Mouse (Mus musculus) erythroblast, embryonic 14.5 days (primary cell): ENCODE data around the gene Fam49a. TPM values are rescaled to one million over a fixed set of nuclear protein-coding genes. Genes with fewer than 3 reads are reported as not detected.

Experiments used
- H3K27me3 ChIP-seq: 2 replicates; pipeline ENCODE4 v1.6.1; 2012; ENCODE audit warnings: inconsistent platforms; ENCODE audit not compliant: control insufficient read depth
- H3K36me3 ChIP-seq: 2 replicates; pipeline ENCODE4 v1.6.1; 2012; ENCODE audit warnings: mild to moderate bottlenecking, inconsistent platforms; ENCODE audit not compliant: control insufficient read depth
- H3K4me1 ChIP-seq: 2 replicates; pipeline ENCODE4 v1.6.1; 2012; ENCODE audit warnings: inconsistent platforms; ENCODE audit not compliant: control insufficient read depth
- H3K4me3 ChIP-seq: replicated peaks from 2 replicates; pipeline ENCODE3; 2012; ENCODE audit warnings: moderate library complexity, mild to moderate bottlenecking, inconsistent platforms
- H3K9me3 ChIP-seq: 2 replicates; pipeline ENCODE4 v1.6.1; 2012; ENCODE audit warnings: low read length, inconsistent platforms, mixed read lengths; ENCODE audit not compliant: control insufficient read depth
- GATA1 ChIP-seq: IDR thresholded peaks from 2 replicates; pipeline ENCODE4 v1.6.1; 2012; ENCODE audit warnings: low read length, inconsistent platforms, mixed read lengths
- TAL1 ChIP-seq: IDR thresholded peaks from 3 replicates; pipeline ENCODE4 v1.6.1; 2012; ENCODE audit warnings: low read length, inconsistent platforms, mixed read lengths
- polyA plus RNA-seq: library from polyadenylated mRNA; stranded (reverse); fragments of >175 nt; gene quantifications from 2 replicates; pipeline ENCODE4 v1.2.3, GENCODE M21; 2012

Fam49a gene
- polyA plus RNA-seq, 1 experiment: under 0.01 TPM

DNA sequence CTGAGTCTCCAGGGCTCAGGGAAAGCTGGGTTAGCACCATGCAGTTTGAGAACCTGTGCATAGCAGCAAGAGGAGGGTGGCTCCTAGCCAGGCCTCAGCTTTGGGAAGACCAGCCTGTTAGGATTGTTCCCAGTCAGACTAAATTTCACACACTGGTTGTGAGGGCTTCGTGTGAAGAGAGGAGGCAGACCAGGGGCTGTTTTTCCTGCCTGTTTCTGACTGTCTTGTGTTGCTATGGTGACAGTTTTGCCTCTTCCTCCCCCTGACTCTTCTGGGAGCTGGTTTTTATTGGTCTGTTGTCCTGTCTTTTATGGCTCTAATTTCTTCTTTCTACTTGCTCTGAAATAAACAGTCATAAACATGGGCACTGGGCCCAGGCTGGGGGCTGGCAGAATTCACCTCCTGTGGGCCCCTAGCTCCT lies 1.4 kb downstream of the Fam49a start:
- Histone ChIP-seq H3K36me3 (no peaks in the 10 kb centered on the region), H3K4me3 (no peak overlapping the region), H3K4me1 (peaks cover 3% of the 10 kb centered on the region), H3K9me3 (no peaks in the 10 kb centered on the region), H3K27me3 (peaks cover 26% of the 10 kb centered on the region)
- no peak for TF ChIP-seq TAL1
- TF ChIP-seq GATA1: no peak

DNA sequence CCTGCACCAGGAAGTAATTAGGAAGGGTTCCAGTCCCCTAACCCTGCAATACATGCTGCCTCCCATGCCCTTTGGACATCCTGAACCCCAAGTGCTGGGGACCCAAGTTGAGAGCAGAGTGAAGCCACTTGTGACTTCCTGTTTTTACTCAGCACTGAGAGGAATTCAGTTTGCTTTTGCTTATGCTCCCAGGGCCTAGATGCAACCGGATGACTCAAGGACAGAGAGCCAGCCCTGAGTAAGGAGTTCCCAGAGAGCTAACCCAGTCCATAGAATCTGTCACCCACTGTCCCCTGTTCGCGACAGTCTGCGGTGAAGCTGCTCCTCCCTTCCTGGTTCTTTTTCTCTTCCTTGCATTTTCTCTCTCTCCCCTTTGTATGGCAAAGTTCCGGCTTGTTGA lies 2.2 kb downstream of the Fam49a start:
- Histone ChIP-seq H3K36me3 (no peaks in the 10 kb centered on the region), H3K27me3 (peaks cover 26% of the 10 kb centered on the region), H3K9me3 (no peaks in the 10 kb centered on the region), H3K4me1 (peaks cover 3% of the 10 kb centered on the region), H3K4me3 (no peak overlapping the region)
- TF ChIP-seq GATA1 (no peak), TAL1 (no peak)

DNA sequence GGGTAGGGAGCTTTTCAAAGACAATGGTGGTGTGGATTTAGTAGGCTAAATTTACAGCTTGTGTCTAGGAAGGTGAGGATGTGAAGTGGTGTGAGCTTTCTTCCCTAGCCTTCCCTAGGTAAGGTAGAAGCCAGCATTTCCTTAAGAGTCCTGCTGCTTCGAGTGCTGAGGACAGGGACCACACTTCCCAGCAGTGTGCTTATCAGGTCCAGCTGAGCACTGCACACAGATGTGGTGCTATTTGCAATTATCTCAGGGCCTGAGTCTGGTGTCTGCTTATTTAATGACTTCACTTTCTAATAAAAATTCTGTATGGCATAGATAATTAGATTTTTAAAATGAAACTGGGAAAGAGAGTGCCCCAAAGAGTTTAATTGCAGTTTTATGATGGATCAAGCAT lies 4.6 kb downstream of the Fam49a start:
- no peaks in the 10 kb centered on the region for H3K36me3 ChIP-seq
- H3K4me1 ChIP-seq: peaks cover 3% of the 10 kb centered on the region
- TF ChIP-seq TAL1: no peak
- TF ChIP-seq GATA1: no peak
- H3K27me3 ChIP-seq: peaks cover 26% of the 10 kb centered on the region
- H3K9me3 ChIP-seq: no peaks in the 10 kb centered on the region
- H3K4me3 ChIP-seq: no peak overlapping the region

DNA sequence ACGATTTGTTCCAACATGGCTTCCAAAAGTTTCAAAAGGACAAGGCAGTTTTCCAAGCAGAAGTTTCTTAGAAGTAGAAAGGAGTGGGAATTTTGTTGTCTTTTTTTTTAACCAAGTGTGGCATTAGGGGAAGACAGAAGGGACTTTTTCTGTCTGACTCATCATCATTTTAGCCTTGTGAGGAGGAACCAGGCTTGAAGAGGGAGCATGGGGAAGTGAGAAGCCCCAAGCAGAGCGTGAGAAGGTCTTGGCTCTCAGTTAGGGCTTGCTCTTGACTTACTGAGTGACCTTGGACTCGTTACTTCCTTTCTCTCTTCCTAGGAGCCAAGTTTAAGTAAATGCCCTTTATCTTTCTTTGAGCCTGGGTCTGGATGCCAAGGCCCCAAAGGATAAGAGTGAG lies 8.6 kb downstream of the Fam49a start:
- TF ChIP-seq TAL1: no peak

DNA sequence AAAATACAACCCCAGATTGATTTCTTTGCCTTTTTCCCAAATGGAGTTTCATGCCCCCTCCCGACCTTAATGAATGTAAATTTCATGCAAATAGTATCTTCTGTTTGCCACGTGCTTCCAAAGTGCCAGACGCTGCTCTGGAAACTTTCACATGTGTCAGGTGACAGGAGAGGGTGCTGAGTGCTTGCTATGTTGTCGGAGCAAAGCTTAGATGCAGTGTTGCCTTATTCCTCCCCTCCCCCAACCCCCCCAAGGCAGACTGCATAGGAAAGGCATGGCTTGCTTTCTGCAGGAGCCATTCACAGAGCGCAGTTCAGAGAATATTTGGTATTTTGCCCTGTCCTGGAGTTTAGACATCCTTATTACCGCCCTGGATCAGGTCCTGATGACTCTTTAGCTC lies 12.2 kb downstream of the Fam49a start:
- Histone ChIP-seq H3K9me3 (no peaks in the 10 kb centered on the region), H3K36me3 (no peaks in the 10 kb centered on the region), H3K4me3 (no peak overlapping the region), H3K4me1 (no peaks in the 10 kb centered on the region), H3K27me3 (no peaks in the 10 kb centered on the region)
- TF ChIP-seq TAL1: no peak
- no peak for TF ChIP-seq GATA1

More for the DNA sequence above, 8.6 kb downstream of the Fam49a start:
- H3K4me1 ChIP-seq: no peaks in the 10 kb centered on the region
- H3K9me3 ChIP-seq: no peaks in the 10 kb centered on the region
- H3K27me3 ChIP-seq: no peaks in the 10 kb centered on the region
- H3K4me3 ChIP-seq: no peak overlapping the region
- H3K36me3 ChIP-seq: no peaks in the 10 kb centered on the region

DNA sequence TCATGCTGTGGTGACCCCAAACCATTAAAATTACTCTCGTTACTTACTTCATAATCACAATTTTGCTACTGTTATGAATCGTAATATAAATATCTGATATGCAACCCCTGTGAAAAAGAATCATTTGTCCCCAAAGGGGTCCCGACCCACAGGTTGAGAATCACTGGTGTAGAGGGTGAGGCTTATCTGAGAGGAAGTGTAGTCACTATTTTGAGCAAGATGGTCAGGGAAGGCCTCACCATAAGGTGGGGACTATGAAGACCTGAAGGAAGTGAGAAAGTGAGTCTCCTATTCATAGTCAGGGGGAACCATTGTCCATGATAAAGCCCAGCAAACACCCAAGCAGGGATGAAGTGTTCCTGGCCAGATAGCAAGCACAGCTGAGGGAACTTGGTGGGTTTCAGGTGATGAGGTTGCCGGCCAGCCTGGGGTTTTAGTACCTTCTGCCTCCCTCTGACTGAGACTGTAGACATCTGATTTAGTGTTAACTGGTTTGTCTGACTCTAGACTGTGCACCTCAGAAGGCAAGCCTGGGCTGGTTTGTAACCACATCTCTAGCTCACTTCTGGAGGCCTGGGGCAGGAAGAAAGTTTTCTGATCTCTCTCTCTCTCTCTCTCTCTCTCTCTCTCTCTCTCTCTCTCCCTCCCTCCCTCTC lies 13.3 kb downstream of the Fam49a start:
- Histone ChIP-seq H3K27me3 (no peaks in the 10 kb centered on the region), H3K9me3 (no peaks in the 10 kb centered on the region), H3K36me3 (no peaks in the 10 kb centered on the region), H3K4me1 (no peaks in the 10 kb centered on the region), H3K4me3 (no peak overlapping the region)
- TF ChIP-seq GATA1: no peak
- TF ChIP-seq TAL1: no peak

DNA sequence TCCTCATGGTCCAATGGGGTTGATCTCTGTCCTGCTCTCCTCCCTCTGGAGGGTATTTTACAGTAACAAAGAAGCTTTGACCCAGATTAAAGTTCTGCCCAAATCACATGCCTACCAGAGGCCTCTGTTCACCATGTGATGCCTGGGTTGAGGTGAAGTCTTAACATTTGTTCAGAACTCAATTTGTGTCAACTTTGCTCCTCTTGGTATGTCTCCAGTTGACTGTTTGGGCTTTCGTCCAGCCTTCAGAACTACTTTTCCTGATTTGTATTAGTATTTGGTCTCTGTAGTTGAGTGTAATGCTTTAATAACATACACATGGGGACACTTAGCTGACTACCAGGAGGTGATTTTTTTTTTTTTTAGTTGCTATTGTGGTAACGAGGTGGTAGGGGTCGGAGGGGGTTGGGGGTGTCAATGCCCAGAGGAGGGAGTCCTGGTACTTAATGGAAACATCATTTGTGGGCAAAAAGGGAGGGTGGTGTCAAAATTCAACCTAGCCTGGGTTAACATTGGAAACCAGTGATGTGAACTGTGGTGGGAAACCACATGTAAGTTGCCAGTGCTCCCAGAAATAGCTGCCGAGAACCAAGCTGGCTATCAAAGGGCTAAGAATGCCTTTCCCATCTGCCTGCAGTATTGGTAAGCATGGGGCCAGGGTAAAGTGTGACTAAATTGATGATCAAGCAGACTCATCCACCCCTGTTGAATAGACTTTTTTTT lies 16.0 kb downstream of the Fam49a start:
- Histone ChIP-seq H3K36me3 (no peaks in the 10 kb centered on the region), H3K27me3 (no peaks in the 10 kb centered on the region), H3K4me1 (no peaks in the 10 kb centered on the region), H3K9me3 (no peaks in the 10 kb centered on the region), H3K4me3 (no peak overlapping the region)
- TF ChIP-seq GATA1 (no peak), TAL1 (no peak)

DNA sequence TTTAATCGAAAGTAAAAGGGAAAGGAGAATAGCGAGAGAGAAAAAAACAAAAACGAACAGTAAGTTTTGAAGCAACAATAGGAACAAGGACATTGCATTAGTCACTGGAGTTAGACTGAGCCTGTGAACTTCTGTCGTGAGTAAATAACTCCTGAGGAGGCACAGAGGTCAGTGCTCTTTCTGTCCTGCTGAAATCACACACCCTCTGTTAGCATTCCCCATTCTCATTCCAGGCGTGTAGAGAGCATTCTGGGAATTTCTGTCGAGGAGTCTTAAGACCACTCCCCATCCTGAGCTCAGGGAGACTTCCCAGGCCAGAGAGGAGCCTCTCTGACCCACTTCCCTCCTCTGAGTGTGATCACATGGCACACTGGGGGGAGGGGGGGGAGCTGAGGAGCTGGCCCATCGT lies 16.5 kb downstream of the Fam49a start:
- no peak overlapping the region for H3K4me3 ChIP-seq
- TF ChIP-seq TAL1: no peak
- no peak for TF ChIP-seq GATA1
- no peaks in the 10 kb centered on the region for H3K36me3 ChIP-seq
- no peaks in the 10 kb centered on the region for H3K27me3 ChIP-seq
- no peaks in the 10 kb centered on the region for H3K9me3 ChIP-seq
- no peaks in the 10 kb centered on the region for H3K4me1 ChIP-seq

DNA sequence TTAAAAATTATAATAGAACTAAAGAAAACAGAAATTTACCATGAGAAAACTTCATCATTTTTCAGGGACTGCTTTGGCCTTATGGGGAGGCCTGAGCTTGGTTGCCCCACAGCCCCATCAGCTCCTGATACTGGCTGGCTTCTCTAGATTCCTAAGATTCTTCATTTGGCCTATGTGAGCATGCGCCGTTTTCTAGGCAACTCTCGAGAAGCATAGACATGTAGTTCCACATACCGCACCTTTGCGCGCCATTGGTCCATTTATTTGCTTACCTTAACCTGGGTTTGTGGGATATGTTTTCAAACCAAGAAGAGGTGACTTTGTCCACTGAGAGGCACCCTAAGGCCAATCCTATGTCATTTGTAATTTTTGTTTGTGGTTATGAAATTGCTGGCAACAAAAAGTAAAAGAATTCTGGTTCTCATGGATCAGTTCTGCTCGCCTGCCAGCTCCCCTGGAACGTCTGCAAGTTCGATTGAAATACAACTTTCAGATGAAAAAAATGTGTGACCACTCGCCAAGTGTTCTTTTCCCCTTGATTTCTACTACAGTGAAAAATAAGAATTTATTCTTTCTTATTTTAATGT lies 21.9 kb downstream of the Fam49a start:
- TF ChIP-seq GATA1: no peak
- TF ChIP-seq TAL1: no peak
- H3K27me3 ChIP-seq: no peaks in the 10 kb centered on the region
- H3K4me1 ChIP-seq: no peaks in the 10 kb centered on the region
- H3K9me3 ChIP-seq: no peaks in the 10 kb centered on the region
- H3K36me3 ChIP-seq: no peaks in the 10 kb centered on the region
- no peak overlapping the region for H3K4me3 ChIP-seq
